Mouse (Mus musculus): ENCODE data around the gene Plcb1. TPM values are rescaled to one million over a fixed set of nuclear protein-coding genes. Genes with fewer than 3 reads are reported as not detected.

Plcb1 gene
- polyA plus RNA-seq, 1 experiment from 2014 or later, result 3.2 TPM

DNA sequence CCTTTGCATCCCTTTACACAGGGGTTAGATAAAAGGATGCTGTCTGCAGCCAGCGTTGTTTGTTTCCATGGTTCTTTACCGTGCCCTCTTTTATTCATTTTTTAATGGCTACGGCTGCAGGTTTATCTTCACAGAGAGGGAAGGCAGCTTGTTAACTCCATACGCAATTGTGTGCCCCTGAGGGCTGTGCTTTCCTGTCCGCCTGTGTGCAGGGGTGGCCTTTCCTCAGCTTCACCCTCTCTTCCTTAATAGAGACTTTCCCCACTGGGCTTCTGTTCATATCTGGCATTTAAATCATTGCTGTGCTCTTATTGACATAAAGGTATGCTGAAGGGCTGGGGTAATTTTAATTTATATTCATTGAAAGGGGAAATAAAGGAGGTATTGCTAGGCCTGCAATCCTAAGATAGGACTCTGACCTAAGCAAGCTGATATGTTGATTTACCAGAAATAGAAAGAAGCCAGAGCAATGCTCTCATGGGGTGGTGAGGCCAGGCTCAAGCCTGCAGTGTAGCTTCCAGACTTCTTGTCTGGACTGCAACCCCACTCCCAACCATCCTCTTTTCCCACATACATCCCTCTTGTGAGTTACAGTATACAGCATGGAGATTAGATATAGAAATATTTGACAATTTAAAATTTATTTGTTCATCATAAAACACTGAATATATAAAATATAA, 623.7 kb downstream of the Plcb1 start:
- ATAC-seq (replicated peaks; ENCODE audit: extremely low read depth, insufficient read depth, low FRiP score), result no peak
- Histone ChIP-seq H3K4me2 (ENCODE audit: low read depth, low read length) (no peak overlapping the region), H3K9ac (ENCODE audit: low read length) (no peak overlapping the region), H3K27me3 (ENCODE audit: control insufficient read depth, insufficient read depth, low read length) (no peaks in the 10 kb centered on the region), H3K4me3 (ENCODE audit: low read length) (no peak overlapping the region), H3K9me3 (replicated peaks; ENCODE audit: control insufficient read depth, low read length) (no peaks in the 10 kb centered on the region), H3K27ac (ENCODE audit: low read length) (peak overlapping the region; percentile 71), H3K4me1 (ENCODE audit: control insufficient read depth, insufficient read depth, low read length) (peaks cover 4% of the 10 kb centered on the region), H3K36me3 (ENCODE audit: control insufficient read depth, insufficient read depth) (no peaks in the 10 kb centered on the region)
- WGBS, result 38% methylated on average over 5 of the region's 5 CpGs

DNA sequence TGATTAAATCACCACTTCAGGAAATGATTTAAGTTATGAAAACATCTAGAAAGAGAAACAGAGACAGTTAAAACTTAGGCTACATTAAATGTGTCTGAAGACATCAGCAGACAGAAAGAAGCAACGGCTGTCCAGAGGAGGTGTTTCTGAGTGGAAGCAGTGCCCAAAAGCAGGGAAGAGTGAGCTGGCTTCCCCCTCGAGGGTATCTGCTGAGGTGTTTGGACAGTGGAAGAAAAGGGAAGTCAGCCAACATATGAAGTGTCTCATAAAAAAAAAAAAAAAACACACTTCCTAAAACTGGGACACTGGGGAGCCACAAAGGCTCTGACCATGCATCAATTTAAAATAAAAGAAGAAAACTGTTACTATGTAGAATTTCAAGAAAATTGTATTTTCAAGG, 625.8 kb downstream of the Plcb1 start:
- WGBS, result 13% methylated on average over 2 of the region's 2 CpGs
- H3K36me3 ChIP-seq (ENCODE audit: control insufficient read depth, insufficient read depth), result no peaks in the 10 kb centered on the region
- H3K9me3 ChIP-seq (replicated peaks; ENCODE audit: control insufficient read depth, low read length), result no peaks in the 10 kb centered on the region
- H3K27ac ChIP-seq (ENCODE audit: low read length), result no peak overlapping the region
- peaks cover 4% of the 10 kb centered on the region for H3K4me1 ChIP-seq (ENCODE audit: control insufficient read depth, insufficient read depth, low read length)
- ATAC-seq (replicated peaks; ENCODE audit: extremely low read depth, insufficient read depth, low FRiP score), result no peak
- H3K4me3 ChIP-seq (ENCODE audit: low read length), result no peak overlapping the region
- H3K4me2 ChIP-seq (ENCODE audit: low read depth, low read length), result no peak overlapping the region
- no peaks in the 10 kb centered on the region for H3K27me3 ChIP-seq (ENCODE audit: control insufficient read depth, insufficient read depth, low read length)
- no peak overlapping the region for H3K9ac ChIP-seq (ENCODE audit: low read length)

DNA sequence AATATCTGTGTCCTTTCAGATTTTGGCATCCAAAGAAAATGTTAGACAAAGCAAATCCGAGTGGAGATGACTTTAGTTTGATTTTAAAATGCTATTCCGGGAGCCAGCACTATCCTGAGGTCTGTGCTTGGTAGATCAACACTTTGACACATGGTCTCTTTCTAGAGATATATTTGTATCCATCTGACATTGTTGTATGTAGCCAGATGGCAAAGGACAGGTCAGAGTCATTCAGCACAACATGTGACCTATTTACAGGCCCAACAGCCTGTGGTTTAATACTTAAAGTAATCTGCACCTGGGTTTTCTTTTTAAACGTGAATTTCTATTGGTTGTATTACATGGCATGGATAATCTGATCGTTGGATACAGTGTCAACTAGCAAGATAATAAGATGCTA, 629.3 kb downstream of the Plcb1 start:
- H3K4me3 ChIP-seq (ENCODE audit: low read length), result no peak overlapping the region
- ATAC-seq (replicated peaks; ENCODE audit: extremely low read depth, insufficient read depth, low FRiP score), result no peak

DNA sequence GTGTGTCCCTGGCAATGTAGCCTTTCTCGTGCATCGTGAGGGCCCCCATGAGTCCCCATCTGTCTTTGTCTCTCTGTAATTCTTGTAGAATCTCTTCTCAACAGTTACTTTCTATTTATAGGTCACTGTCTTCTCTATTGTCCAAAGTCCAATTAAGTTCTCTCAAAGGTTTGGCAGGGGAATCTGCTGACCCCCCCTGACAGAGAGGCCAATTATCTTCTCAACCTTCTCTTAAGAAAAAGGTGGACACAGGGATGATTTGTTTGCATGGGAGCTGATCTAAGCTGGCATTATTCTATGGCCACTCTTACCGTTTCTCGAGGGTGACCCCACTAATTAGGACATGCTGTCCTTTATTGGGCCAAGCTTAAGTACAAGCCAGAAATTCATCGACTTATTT, 633.4 kb downstream of the Plcb1 start:
- Histone ChIP-seq H3K27me3 (ENCODE audit: control insufficient read depth, insufficient read depth, low read length) (no peaks in the 10 kb centered on the region), H3K36me3 (ENCODE audit: control insufficient read depth, insufficient read depth) (no peaks in the 10 kb centered on the region), H3K27ac (ENCODE audit: low read length) (no peak overlapping the region), H3K4me2 (ENCODE audit: low read depth, low read length) (no peak overlapping the region), H3K9me3 (replicated peaks; ENCODE audit: control insufficient read depth, low read length) (no peaks in the 10 kb centered on the region), H3K4me1 (ENCODE audit: control insufficient read depth, insufficient read depth, low read length) (peaks cover 2% of the 10 kb centered on the region; the same call in 1 of the 2 replicates), H3K4me3 (ENCODE audit: low read length) (no peak overlapping the region), H3K9ac (ENCODE audit: low read length) (no peak overlapping the region)
- no peak for ATAC-seq (replicated peaks; ENCODE audit: extremely low read depth, insufficient read depth, low FRiP score)
- 78% methylated on average over 5 of the region's 5 CpGs for WGBS

More for the DNA sequence above, 629.3 kb downstream of the Plcb1 start:
- H3K9me3 ChIP-seq (replicated peaks; ENCODE audit: control insufficient read depth, low read length), result no peaks in the 10 kb centered on the region
- 64% methylated on average over 4 of the region's 4 CpGs for WGBS
- H3K36me3 ChIP-seq (ENCODE audit: control insufficient read depth, insufficient read depth), result no peaks in the 10 kb centered on the region
- H3K27ac ChIP-seq (ENCODE audit: low read length), result no peak overlapping the region
- H3K4me2 ChIP-seq (ENCODE audit: low read depth, low read length), result no peak overlapping the region
- peaks cover 2% of the 10 kb centered on the region; the same call in 1 of the 2 replicates for H3K4me1 ChIP-seq (ENCODE audit: control insufficient read depth, insufficient read depth, low read length)
- no peaks in the 10 kb centered on the region for H3K27me3 ChIP-seq (ENCODE audit: control insufficient read depth, insufficient read depth, low read length)
- no peak overlapping the region for H3K9ac ChIP-seq (ENCODE audit: low read length)

DNA sequence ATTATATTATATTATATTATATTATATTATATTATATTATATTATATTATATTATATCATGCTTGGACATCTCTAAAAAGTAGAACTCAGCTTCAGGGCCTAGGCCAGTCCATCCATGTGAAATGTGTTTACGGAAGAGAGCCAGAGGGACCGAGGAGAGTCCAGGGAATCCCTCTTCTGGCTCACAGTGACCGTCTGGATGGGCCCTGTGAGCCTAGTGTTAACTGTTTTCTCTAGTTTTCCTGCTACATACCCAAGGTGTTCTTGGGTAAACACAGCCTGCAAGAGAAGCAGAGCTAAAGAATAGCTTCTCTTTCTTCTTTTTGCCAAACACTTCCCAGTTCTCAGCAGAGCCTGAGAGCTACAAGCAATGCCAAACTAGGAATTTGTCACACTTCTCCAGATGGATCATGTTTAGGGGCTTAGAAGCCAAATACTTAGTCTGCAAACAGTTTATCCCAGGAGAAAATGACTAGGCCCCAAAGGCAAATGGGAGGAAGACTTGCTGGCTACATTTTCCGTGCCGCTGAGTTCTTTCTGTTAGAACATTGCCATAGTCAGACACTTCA, 649.2 kb downstream of the Plcb1 start:
- 79% methylated on average over 5 of the region's 5 CpGs for WGBS
- no peak overlapping the region for H3K27ac ChIP-seq (ENCODE audit: low read length)
- no peak for ATAC-seq (replicated peaks; ENCODE audit: extremely low read depth, insufficient read depth, low FRiP score)

DNA sequence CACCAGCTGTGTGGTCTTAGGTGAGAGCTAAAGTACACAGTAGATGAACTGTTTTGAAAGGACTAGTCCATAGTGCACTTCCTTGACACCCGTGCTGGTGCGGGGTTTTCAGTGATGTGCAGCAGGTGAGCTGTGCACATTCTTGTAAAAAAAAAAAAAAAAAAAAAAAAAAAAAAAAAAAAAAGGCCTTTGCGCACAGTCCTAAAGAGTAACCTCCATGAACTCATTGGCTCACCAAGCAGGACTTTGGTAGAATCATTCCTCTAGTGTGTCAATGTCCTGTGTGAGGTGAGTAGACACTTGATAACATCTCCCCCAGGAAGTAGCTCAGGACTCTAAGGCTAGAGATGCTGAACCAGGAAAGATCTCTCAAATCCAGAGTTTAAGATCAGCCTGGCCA, 653.2 kb downstream of the Plcb1 start:
- H3K36me3 ChIP-seq (ENCODE audit: control insufficient read depth, insufficient read depth), result no peaks in the 10 kb centered on the region
- no peak overlapping the region for H3K9ac ChIP-seq (ENCODE audit: low read length)
- H3K9me3 ChIP-seq (replicated peaks; ENCODE audit: control insufficient read depth, low read length), result no peaks in the 10 kb centered on the region
- H3K4me1 ChIP-seq (ENCODE audit: control insufficient read depth, insufficient read depth, low read length), result peaks cover 8% of the 10 kb centered on the region
- H3K27ac ChIP-seq (ENCODE audit: low read length), result no peak overlapping the region
- ATAC-seq (replicated peaks; ENCODE audit: extremely low read depth, insufficient read depth, low FRiP score), result no peak
- 79% methylated on average over 3 of the region's 3 CpGs for WGBS
- no peak overlapping the region for H3K4me2 ChIP-seq (ENCODE audit: low read depth, low read length)
- no peaks in the 10 kb centered on the region for H3K27me3 ChIP-seq (ENCODE audit: control insufficient read depth, insufficient read depth, low read length)
- no peak overlapping the region for H3K4me3 ChIP-seq (ENCODE audit: low read length)

More for the DNA sequence above, 649.2 kb downstream of the Plcb1 start:
- peaks cover 6% of the 10 kb centered on the region for H3K4me1 ChIP-seq (ENCODE audit: control insufficient read depth, insufficient read depth, low read length)
- H3K4me2 ChIP-seq (ENCODE audit: low read depth, low read length), result no peak overlapping the region
- H3K9ac ChIP-seq (ENCODE audit: low read length), result no peak overlapping the region
- H3K27me3 ChIP-seq (ENCODE audit: control insufficient read depth, insufficient read depth, low read length), result no peaks in the 10 kb centered on the region
- H3K36me3 ChIP-seq (ENCODE audit: control insufficient read depth, insufficient read depth), result no peaks in the 10 kb centered on the region
- H3K9me3 ChIP-seq (replicated peaks; ENCODE audit: control insufficient read depth, low read length), result no peaks in the 10 kb centered on the region
- H3K4me3 ChIP-seq (ENCODE audit: low read length), result no peak overlapping the region

DNA sequence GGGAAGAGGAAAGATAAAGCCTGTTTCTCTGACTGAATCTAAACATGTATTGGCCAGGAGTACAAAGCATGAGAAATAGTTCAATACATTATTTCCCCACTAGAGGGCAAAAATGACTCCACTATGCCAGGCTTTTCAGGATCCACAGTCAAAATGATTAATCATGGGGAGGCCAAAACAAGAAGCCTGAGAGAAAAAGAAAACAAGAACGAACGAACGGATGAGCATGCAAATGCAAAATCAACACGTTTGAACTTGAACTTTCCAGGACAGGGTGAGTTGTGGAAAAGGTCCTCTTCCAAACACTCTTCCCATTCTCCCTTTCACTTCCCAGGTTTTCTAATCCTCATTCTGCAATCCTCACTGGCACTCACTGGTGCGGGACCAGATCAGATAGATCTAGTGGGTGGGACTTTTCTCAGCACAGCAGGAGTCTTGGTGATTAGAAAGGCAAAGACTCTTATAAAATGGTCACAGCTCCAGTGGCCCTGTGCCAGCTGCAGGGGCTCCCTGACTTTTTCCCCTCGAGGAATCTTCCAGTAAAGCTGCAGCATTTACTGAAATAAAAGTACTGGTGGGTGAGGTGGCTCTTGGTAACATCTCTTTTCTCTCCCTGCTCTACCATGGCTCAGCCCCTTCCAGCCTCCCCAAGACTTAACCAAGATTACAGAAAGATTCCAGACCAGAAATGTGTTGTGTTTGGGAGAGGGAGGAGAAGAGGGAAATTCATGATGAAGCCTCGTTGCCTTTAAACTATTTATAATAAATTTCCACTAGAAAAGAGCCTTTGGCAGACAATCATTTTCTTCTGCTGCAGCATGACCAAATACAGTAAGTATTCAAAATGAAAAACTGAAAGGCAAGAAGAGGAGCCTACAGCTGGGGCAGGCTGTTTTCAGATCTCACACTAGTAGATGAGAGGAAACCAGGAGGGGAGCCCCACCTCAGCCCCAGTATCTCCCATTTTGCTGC, 654.0 kb downstream of the Plcb1 start:
- peak overlapping the region; percentile 65 for H3K9ac ChIP-seq (ENCODE audit: low read length)
- H3K27ac ChIP-seq (ENCODE audit: low read length), result peak overlapping the region; percentile 69
- peak overlapping the region; percentile 63 for H3K4me2 ChIP-seq (ENCODE audit: low read depth, low read length)
- H3K4me3 ChIP-seq (ENCODE audit: low read length), result peak overlapping the region; percentile 43
- no peaks in the 10 kb centered on the region for H3K27me3 ChIP-seq (ENCODE audit: control insufficient read depth, insufficient read depth, low read length)
- H3K9me3 ChIP-seq (replicated peaks; ENCODE audit: control insufficient read depth, low read length), result no peaks in the 10 kb centered on the region
- ATAC-seq (replicated peaks; ENCODE audit: extremely low read depth, insufficient read depth, low FRiP score), result peak; percentile 58; the same call in 1 of the 2 replicates
- H3K4me1 ChIP-seq (ENCODE audit: control insufficient read depth, insufficient read depth, low read length), result peaks cover 8% of the 10 kb centered on the region
- H3K36me3 ChIP-seq (ENCODE audit: control insufficient read depth, insufficient read depth), result no peaks in the 10 kb centered on the region
- WGBS, result 9% methylated on average over 7 of the region's 7 CpGs

DNA sequence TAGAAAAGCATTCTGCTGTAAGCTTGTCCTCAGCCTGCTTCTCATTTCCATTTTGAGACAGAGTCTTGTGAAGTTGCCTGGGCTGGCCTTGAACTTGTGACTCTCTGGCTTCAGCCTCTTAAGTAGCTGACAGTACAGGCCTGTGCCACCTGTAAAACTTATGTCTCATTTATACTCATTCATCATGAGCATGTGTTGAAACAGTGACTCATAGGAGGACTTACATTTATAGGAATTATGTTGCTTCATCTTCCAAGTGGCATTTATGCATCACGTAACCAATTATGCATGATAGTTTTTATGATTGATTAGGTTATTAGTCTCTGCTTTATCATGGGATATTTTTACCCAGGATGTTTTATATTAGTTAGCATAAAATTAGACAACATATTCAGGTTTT, 667.7 kb downstream of the Plcb1 start:
- Histone ChIP-seq H3K9me3 (replicated peaks; ENCODE audit: control insufficient read depth, low read length) (no peaks in the 10 kb centered on the region), H3K4me1 (ENCODE audit: control insufficient read depth, insufficient read depth, low read length) (no peaks in the 10 kb centered on the region), H3K27me3 (ENCODE audit: control insufficient read depth, insufficient read depth, low read length) (no peaks in the 10 kb centered on the region), H3K9ac (ENCODE audit: low read length) (no peak overlapping the region), H3K27ac (ENCODE audit: low read length) (no peak overlapping the region), H3K4me3 (ENCODE audit: low read length) (no peak overlapping the region), H3K36me3 (ENCODE audit: control insufficient read depth, insufficient read depth) (no peaks in the 10 kb centered on the region), H3K4me2 (ENCODE audit: low read depth, low read length) (no peak overlapping the region)
- 95% methylated on average over 1 of the region's 1 CpGs for WGBS
- ATAC-seq (replicated peaks; ENCODE audit: extremely low read depth, insufficient read depth, low FRiP score), result no peak

DNA sequence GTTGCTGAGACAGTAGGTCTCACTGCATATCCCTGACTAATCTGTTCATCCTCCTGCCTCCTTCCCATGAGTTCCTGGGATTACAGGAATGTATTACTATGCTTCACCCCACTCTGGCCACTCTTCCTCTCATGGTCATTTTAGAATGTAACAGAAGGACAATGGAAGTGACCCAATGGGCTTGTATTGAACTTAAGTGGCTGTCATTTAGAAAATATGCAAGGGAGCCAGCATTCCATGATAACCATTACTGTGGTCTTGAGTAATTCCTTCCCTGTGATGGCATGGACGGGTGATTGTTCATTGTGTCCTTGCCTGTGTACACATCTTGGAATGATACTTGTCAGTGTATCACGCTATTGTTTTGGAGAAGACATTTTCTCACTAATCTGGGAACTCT, 668.1 kb downstream of the Plcb1 start:
- 51% methylated on average over 2 of the region's 2 CpGs for WGBS
- no peaks in the 10 kb centered on the region for H3K4me1 ChIP-seq (ENCODE audit: control insufficient read depth, insufficient read depth, low read length)
- no peak for ATAC-seq (replicated peaks; ENCODE audit: extremely low read depth, insufficient read depth, low FRiP score)

More for the DNA sequence above, 668.1 kb downstream of the Plcb1 start:
- H3K9me3 ChIP-seq (replicated peaks; ENCODE audit: control insufficient read depth, low read length), result no peaks in the 10 kb centered on the region
- H3K4me3 ChIP-seq (ENCODE audit: low read length), result no peak overlapping the region
- no peaks in the 10 kb centered on the region for H3K36me3 ChIP-seq (ENCODE audit: control insufficient read depth, insufficient read depth)
- H3K27ac ChIP-seq (ENCODE audit: low read length), result no peak overlapping the region
- no peak overlapping the region for H3K9ac ChIP-seq (ENCODE audit: low read length)
- H3K4me2 ChIP-seq (ENCODE audit: low read depth, low read length), result no peak overlapping the region
- no peaks in the 10 kb centered on the region for H3K27me3 ChIP-seq (ENCODE audit: control insufficient read depth, insufficient read depth, low read length)

Data from heart, embryonic 16.5 days (tissue).